Mouse (Mus musculus) T-helper 17 cell (primary cell): ENCODE data around the gene Ankfy1.
"Not testable (repeated sequence)": the region's sequence is repeated elsewhere in the genome, so short reads cannot be mapped to it uniquely, and the experiment has no call there.

Source experiments
- in situ Hi-C, 2 experiments: fragments of 300-600 bp; cut with MboI, MseI; formaldehyde crosslinking; loops; 1 replicate in 1 of 2; 2 replicates in 1 of 2; pipeline ENCODE4 v1.15.1; 2025; ENCODE audit warnings: high pct_unique_total_duplicates in 2 of 2

Ankfy1 gene

DNA sequence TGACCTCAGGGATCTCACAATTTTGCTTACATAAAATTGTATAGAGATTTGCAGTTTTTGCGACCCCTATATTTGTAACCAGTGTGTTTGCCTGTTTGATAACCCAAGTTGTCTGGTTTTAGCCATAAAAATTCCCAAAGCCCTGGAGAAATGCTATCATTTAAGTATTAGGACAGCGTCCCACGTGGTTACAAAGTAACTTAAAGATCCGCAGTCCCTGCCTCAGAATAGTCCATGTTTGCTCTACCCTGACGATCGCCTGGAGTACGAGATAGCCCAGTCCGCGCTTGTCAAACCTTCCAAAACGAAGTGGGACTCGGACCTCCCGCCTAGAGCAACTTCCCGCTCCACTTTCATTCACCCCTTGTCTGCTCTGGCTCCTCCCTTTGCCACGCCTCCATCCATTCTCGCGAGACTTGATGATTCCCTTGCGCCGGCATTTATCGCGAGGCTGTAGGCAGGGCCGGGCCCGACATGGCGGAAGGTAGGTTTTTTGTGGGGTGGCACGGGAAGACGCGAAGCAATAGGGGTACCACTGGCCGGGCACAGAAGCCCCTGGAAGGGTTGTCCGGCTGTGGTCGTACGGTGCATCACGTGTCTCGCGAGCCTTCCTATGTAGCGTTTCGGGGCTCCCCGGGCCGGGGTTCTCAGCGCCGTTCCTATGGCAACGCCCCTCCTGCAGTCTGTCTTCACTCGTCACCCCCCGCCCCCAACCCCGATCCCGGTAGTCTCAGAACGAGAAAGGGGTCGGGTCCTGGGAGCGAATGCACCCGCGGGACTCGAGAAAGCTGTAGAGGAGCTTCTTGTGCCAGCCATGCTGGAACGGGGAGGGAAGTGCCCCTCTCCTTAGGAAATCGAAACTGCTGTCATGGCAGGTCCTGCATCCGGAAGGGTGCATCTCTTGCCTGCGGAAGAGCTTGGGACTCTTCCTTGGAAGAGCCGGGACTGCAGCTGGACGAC, at the start of gene Ankfy1:
Gene Ankfy1 (plus strand): TSS at position 456 of the 960 bp plus-strand sequence.
- in situ Hi-C loops: no loop called here

DNA sequence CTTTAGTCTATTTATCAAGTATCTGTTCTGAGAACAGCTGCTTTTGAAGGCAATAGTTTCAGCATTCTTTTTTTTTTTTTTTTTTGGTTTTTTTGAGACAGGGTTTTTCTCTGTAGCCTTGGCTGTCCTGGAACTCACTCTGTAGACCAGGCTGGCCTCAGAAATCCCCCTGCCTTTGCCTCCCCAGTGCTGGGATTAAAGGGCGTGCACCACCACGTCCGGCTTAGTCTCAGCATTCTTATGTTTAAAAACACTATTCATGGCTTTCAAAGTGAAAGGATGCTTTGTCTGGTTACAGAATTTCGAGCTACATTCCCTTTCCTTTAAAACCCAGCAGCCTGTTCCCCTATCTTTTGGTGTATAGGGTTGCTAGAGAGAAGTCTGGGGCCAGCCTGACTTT, 47.1 kb upstream of the Ankfy1 start:
- in situ Hi-C loops: loop anchor here in 1 of 2 experiments (25.0 kb wide), 1 partner anchor 1820 kb away; no protein-coding TSS in a partner anchor

DNA sequence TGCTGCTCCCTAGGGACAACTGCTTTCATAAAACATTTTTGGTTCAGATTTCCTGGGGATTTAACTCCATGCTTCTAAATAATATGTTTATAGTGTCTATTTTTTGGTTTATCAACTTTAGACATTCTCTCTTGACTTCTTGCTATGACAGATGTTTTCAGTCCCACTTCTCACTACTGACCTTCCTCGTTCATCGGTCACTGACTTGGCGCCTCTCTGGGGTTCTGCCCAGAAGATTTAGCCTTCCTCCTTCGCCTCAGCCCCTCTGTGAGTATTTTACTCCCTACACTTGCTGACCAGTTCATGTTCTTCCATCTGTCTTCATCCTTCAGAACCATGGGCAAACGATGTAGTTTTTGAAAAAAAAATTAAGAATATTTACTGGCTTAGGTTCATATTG, 44.4 kb upstream of the Ankfy1 start:
- in situ Hi-C loops: loop anchor here in 1 of 2 experiments (25.0 kb wide), 1 partner anchor 1817 kb away; no protein-coding TSS in a partner anchor

DNA sequence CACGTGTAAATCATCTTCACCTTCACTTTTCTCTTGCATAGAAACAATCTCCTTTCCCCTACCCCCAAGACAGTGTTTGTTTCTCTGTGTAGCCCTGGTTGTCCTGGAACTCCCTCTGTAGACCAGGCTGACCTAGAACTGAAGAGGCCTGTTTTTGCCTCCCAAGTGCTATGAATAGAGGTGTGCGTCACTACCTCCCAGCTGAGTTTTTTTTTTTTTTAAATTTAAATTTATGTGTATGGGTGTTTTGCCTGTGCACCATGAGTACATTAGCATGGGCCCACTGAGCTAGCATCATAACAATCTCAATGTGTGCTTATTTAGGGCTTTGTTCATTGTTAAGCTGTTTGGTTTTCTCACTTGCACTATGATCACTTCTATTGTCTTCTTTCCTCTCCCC, 39.5 kb upstream of the Ankfy1 start:
- in situ Hi-C loops: no loop called here

DNA sequence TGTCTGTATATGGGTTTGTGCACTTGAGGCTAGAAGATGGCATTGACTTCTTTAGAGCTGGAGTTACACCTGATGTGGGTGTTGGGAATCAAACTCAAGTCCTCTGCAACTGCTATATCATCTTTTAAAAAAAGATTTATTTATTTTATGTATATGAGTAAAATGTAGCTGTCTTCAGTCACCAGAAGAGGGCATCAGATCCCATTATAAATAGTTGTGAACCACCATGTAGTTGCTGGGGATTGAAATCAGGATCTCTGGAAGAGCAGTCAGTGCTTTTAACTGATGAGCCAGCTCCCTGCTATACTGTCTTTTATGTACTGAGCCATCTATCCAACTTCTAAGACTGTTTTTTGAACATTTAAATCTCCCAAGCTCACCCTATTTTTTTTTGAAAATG, 29.9 kb upstream of the Ankfy1 start:
- in situ Hi-C loops: loop anchor here in 1 of 2 experiments (5.0 kb wide), 1 partner anchor 43 kb away; no protein-coding TSS in a partner anchor

DNA sequence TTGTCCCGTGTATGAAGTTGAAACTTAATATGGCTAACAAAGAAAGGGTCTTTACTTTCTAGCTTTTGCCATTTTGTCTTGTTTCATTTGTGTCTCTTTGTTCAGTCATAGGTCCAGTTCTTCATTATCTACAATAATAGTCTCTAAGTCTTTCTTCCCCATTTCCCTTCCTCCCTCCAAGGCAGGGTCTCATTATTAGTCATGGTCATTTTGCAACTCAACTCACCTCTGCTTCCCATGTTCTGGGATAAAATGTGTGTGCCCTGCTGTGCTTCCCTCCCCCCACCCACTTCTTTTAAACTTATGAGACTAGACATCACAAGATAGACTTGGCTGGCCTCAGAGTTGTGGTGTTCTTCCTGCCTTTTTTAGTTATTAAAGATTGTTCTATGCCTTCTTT, 29.4 kb upstream of the Ankfy1 start:
- in situ Hi-C loops: loop anchor here in 1 of 2 experiments (5.0 kb wide), 1 partner anchor 43 kb away; no protein-coding TSS in a partner anchor

DNA sequence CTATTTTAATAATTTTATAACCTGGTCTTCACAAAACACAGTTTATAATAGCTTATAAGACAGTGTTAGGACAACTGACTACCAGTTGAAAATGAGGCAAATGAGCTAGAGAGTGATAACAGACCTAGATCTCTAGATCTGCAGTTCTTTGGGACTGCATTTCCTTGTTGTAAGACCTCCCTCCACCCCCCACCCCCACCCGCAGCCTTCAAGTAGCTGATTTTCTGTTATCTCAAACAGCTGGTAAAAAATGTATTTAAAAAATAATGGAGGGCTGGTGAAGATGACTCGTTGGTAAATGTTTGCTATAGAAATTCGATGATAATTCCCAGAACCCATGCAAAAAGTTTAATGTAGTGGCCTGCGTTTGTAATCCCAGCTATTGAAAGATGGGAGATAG, 25.2 kb upstream of the Ankfy1 start:
- in situ Hi-C loops: loop anchor here in 1 of 2 experiments (5.0 kb wide), 1 partner anchor 47 kb away; no protein-coding TSS in a partner anchor

DNA sequence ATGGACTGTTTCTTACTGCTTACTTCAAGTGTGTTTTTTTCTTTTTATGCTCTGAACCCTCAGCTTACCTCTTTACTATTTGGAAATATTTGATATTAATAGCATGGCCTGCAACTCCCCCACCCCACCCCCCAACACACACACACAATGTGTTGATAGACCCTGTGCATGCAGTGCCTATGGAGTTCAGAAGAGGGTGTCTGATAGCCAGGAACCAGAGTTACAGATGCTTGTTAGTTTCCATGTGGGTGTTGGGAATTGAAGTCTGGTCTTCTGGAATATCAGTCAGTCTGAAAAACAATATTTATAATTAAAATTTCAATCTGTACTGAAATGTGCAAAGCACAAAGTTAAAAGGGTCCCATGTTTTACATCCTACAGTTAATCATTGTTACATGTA, 19.2 kb upstream of the Ankfy1 start:
- in situ Hi-C loops: no loop called here

DNA sequence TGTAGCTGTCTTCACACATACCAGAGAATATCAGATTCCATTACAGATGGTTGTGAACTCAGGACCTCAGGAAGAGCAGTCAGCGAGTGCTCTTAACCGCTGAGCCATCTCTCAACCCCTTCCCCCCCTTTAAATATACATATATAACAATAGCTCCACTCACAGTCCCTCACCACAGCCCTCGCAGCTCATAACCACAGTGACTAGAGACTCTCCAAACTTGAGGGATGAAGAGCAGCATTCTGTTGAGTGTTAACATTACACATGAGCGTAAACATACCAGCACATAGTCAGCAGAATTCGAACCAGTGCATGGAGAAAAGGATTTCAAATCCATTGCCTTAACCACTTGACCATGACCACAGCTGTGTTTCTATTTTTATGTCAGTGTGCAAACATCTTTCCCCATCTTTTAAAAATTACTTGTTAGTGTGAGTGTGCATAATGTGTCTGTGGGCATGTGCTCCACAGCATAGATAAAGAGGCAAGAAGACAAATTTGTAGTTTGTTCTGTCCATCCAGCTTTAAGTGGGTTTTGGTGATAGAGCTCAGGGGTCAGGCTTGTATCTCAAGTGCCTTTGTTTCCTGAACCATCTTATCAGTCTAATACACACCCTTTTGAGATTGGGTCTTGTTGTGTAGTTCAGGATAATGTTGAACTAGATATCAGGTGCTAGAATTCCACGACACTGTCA, 18.4 kb upstream of the Ankfy1 start:
- in situ Hi-C loops: no loop called here

DNA sequence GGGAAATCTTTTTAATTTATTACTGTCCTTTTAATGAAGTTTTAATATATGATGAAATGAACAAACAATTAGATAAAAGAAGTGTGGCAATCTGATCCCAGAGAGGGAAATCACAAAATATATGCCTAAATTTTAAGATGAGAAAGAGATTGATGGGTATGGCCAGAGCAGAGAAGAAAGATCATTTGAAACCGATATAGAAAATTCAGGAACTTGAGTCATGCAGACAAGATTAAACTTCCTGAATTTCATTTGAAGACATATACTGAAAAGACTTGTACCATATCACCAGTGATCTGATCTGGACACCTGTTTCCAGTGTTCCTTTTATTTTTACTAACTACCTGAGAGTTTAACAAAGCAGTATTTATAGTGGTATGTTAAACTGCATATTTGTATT, 17.4 kb upstream of the Ankfy1 start:
- in situ Hi-C loops: no loop called here

DNA sequence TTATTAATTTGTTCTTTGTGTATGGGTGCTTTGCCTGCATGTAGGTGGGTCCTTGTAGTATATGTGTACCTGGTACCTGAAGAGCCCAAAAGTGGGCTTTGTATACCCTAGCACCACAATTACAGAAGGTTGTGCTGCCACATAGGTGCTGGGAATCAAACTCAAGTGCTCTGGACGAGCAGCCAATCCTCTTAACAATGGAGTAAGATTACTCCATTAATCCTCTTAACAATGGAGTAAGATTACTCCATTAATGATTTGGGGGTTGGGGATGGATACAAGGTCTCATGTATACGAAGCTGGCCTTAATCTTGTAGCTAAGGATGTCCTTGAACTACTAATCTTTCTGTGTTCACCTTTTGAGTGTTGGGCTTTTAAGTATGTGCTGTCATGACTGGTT, 14.5 kb upstream of the Ankfy1 start:
- in situ Hi-C loops: no loop called here

DNA sequence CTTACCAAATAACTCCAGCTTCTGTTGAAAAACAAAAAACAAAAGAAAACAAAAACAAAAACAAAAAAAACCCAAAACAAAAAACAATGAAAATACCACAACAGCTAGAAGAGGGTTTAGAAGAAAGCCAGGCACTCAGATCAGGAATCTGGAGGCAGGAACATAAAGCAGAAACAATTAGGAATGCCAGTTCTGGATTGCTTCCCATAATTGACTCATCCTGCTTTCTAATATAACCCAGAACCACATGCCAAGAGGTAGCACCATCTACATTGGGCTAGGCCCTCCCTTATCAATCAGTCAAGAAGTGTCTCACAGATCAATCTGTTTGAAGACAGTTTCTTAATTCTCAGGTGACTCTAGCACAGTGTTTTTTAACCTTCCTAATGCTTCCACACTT, 9.1 kb upstream of the Ankfy1 start:
- in situ Hi-C loops: no loop called here

DNA sequence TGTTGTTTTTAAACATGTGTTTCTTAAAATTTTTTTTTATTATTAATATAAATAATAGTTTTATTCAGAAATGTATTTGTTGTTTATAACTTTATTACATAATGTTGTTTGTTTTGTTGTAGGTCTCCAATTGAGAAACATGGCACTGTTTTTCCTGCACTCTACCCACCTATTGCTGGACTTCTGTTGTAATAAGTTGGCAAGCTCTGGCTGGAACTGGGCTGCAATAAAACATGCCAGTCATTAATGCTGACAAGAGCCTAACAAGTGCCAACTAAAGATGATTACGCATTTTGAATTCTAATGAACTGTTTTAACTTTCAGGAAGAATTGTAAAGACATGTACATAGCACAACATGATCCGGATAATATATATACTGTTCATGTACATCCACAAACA, 6.4 kb upstream of the Ankfy1 start:
- in situ Hi-C loops: no loop called here

DNA sequence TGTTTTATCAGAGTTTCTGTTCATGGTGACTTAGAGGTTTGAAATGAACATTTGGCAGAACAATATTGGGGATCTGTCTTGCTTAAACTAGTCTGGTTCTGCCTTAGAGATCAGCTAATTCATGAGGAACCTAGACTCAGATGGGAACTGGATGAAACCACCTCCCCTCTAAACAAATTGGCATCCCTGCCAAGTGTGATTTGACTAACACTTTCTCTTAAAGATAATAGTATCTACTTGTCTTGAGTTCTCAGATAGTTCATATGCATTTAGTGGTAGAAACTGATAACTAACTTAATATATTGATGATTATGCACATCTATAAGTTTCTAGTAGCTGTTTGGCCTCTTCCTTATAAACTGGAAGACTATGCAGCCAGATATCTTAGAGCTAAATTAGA, 3.1 kb upstream of the Ankfy1 start:
- in situ Hi-C loops: no loop called here

DNA sequence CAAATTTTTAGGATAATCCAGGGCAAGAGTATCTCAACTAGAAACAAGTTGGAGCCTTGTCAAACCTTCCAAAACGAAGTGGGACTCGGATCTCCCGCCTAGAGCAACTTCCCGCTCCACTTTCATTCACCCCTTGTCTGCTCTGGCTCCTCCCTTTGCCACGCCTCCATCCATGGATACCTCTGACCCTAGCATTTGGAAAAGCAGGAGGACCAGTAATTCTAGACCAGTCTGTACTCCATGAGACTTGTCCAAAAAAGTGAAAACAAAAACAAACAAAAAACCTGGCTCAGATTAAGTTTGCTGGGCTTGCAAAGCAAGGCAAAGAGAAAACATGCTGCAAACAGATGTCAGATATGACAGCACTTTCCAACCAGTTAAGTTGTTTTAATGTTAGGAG, 1.6 kb upstream of the Ankfy1 start:
- in situ Hi-C loops: no loop called here

DNA sequence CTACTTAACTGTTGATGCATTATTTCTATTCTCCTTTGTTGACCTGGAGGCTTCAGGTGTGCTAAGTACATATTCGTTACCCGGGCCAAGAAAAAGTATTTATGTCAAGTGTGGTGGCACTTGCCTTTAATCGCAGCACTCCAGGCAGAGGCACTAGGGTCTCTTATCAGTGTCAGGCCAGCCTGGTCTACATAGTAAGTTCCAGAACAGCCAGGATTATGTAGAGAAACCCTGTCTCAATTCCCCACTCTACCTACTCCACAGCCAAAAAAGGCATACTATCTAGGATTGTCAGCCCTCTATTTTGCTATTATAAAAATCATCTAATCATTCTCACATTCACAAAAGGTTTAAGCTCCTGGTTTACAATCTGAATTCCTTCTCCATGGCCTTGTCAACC, 691 bp upstream of the Ankfy1 start:
- in situ Hi-C loops: no loop called here

DNA sequence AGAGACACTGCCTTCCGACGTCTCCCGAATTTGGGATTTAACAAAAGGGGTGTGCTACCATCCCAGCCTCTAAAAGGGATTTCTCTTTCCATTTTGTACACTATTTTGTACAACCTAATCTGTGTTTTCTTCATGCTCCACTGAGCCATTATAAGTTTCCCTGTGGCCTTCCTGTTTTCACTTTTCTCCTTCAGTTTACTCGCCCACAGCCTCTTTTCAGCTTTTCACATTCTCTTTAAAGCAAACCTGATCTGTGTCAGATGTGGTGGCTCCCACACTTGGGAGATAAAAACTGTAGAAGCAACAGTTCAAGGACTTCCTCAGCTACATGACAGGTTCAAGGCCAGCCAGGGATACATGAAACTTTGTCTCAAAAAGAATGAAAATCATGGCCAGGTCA, 2.5 kb downstream of the Ankfy1 start:
- in situ Hi-C loops: no loop called here

DNA sequence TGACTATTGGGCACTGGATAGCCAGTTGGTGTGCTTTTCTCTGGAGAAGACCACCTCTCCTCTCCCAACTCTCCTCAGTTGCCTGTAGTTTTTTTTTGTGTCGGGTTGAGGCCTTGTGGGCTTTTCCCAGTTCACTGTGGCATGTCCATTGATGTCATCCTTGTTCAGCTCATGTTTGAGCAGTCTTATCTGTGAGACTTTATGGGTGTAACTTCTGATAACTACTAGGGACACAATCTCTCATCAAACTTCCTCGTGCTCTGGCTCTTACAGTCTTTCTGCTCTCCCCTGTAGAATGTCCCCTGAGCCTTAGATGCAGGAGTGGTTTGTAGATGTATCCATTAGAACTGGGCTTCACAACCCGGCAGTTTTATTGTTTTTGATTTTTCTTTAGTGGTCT, 5.2 kb downstream of the Ankfy1 start:
- in situ Hi-C loops: no loop called here

DNA sequence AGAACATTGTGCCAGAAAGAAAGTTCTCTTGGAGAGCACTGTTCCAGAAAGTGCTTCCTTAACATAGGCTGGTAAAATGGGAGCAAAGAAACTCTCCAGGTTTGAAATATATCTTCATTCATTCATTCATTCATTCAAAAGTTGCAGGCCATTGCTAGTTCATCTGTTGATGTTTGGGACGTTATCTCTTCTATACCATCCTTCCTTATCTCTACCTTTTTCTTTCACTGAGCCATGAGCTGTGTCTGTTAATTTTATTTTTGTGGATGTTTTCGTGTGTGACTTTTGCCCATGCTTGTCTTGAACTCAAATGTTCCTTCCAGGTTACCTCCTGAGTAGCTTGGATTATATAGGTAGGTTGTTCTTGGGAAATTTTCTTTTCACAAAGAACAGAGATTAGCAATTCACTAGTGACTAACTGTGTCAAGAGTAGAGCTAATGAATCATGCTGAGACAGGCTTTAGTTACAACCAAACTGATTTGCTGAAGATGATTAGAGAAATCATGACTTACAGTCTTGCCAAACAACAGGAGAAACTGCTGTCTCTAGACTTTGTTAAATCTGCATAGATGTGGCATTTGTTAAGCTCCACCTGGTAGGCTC, 6.7 kb downstream of the Ankfy1 start:
- in situ Hi-C loops: no loop called here

DNA sequence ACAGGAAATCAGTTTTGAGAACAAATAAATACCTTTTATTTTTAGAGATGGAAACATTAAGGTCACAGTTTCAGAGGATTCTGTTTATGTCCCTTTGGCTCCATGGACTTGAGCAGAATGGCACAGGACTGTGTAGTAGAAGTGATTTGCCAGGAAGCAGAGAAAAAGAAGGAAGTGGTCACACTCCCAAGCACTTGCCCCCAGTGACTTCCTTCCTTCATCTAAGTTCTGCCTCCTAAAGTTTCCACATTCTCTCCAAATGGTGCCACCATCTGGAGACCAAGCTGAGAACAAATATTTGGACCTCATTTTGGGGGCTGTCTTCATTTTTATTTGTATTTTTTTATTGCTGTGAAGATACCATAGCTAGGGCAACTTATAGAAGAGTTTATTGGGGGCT, 7.5 kb downstream of the Ankfy1 start:
- in situ Hi-C loops: no loop called here

DNA sequence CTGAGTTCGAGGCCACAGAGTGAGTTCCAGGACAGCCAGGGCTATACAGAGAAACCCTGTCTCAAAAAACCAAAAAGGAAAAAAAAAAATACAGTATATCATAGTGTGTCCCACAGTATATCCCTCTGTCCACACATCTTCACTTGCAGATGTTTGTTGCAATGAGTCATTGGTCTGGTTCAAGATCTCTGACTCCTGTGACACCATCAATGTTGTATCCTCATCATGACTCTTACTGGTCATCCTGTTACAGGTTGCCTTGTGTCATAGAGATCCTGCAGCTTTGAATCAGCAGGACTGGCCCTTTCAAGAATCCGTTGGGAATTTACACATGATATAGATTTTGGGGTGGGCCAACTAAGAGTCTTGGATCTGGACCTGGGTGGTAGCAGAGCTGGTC, 15.3 kb downstream of the Ankfy1 start:
- in situ Hi-C loops: not testable (repeated sequence)

DNA sequence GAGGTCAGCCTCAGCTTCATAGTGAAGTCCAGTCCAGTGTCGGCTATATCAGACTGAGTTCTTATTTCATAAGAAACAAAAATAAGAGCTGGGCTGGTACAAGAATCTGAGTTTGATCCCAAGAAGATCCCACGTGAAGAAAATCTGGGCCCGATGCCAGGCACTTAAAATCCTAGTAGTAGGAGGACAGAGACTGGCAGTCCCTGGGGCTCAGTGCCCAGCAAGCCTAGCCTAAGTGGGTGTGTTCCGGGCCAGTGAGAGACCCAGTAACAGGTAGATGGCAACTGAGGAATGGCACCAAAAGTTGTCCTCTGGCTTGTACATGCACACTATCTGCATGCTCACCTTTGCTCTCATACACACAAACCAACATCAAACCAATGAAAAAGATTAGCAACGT, 22.9 kb downstream of the Ankfy1 start:
- in situ Hi-C loops: no loop called here
